Mouse (Mus musculus): ENCODE results near the gene Tob2. TPM values are rescaled to one million over a fixed set of nuclear protein-coding genes. Genes with fewer than 3 reads are reported as not detected.

Tob2 gene
- polyA plus RNA-seq, 1 experiment from 2014 or later: 11.1 TPM

DNA sequence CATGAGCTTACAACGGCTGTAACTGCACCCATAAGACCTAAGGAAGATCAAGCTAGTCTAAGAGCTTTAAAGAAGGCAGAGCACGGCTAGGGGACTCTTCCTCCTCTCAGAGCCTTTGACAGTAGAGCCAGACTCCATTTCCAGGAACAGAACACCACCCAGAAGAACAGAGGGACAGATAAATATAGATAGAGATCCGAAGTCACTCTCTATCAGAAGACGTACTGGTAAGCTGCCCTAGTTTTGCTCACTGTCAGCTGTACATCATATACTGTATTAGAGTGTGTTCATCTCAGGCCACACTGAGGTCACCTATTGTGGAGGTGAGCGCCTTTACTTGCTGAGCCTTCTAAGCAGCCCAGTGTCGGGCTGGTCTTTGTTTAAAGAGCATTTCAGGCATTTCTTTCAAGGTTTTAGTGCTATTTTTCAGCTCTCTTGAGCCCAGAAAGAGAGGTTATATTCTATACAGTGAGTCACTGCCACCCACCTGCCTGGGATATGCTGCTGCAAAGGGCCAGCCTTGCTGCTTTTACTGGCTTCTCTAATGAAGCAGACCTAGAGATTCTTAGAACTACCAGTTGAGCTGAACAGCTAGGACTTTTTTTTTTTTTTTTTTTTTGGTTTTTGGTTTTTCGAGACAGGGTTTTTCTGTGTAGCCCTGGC lies 32.7 kb upstream of the Tob2 start:
- no peaks in the 10 kb centered on the region for H3K9me3 ChIP-seq (replicated peaks; ENCODE audit: control insufficient read depth, low read length)
- no peaks in the 10 kb centered on the region for H3K4me1 ChIP-seq (ENCODE audit: control insufficient read depth, insufficient read depth, low read length)
- H3K4me2 ChIP-seq (ENCODE audit: low read length): no peak overlapping the region
- no peak overlapping the region for H3K27ac ChIP-seq (ENCODE audit: low read depth, low read length)
- no peak overlapping the region for H3K4me3 ChIP-seq (ENCODE audit: low read depth, low read length)
- H3K27me3 ChIP-seq (replicated peaks; ENCODE audit: control insufficient read depth, insufficient read depth, low read length): no peaks in the 10 kb centered on the region
- H3K36me3 ChIP-seq (ENCODE audit: control insufficient read depth, insufficient read depth, low read length): peaks cover 66% of the 10 kb centered on the region
- WGBS: 91% methylated on average over 7 of the region's 7 CpGs
- DNase-seq (ENCODE audit: low spot score) (no peak), ATAC-seq (no peak)
- no peak overlapping the region for H3K9ac ChIP-seq (ENCODE audit: low read length)

DNA sequence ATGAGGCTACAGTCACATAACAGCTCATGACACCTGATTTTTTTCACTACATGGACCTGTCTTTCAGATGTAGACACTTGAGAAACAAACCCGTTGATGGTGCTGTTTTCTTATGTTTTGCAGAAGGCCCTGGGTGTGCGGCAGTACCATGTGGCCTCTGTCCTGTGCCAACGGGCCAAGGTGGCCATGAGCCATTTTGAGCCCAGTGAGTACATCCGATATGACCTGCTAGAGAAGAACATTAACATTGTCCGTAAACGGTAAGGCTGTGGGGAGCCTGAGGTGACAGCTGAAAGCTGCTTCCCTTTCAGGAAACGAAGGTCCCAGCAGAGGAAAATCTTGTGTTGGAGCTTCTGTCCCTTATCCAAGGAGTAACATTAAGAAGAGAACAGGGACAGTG lies 30.6 kb upstream of the Tob2 start:
- no peak overlapping the region for H3K4me3 ChIP-seq (ENCODE audit: low read depth, low read length)
- DNase-seq (ENCODE audit: low spot score) (no peak), ATAC-seq (no peak)
- H3K27ac ChIP-seq (ENCODE audit: low read depth, low read length): no peak overlapping the region
- H3K4me2 ChIP-seq (ENCODE audit: low read length): no peak overlapping the region
- no peaks in the 10 kb centered on the region for H3K4me1 ChIP-seq (ENCODE audit: control insufficient read depth, insufficient read depth, low read length)
- no peaks in the 10 kb centered on the region for H3K27me3 ChIP-seq (replicated peaks; ENCODE audit: control insufficient read depth, insufficient read depth, low read length)
- WGBS: 90% methylated on average over 7 of the region's 7 CpGs
- no peaks in the 10 kb centered on the region for H3K9me3 ChIP-seq (replicated peaks; ENCODE audit: control insufficient read depth, low read length)
- H3K9ac ChIP-seq (ENCODE audit: low read length): no peak overlapping the region
- peaks cover 50% of the 10 kb centered on the region for H3K36me3 ChIP-seq (ENCODE audit: control insufficient read depth, insufficient read depth, low read length)

- Histone ChIP-seq H3K36me3 (ENCODE audit: control insufficient read depth, insufficient read depth, low read length) (peaks cover 39% of the 10 kb centered on the region), H3K9ac (ENCODE audit: low read length) (no peak overlapping the region), H3K4me2 (ENCODE audit: low read length) (no peak overlapping the region), H3K4me3 (ENCODE audit: low read depth, low read length) (no peak overlapping the region), H3K4me1 (ENCODE audit: control insufficient read depth, insufficient read depth, low read length) (no peaks in the 10 kb centered on the region), H3K9me3 (replicated peaks; ENCODE audit: control insufficient read depth, low read length) (no peaks in the 10 kb centered on the region), H3K27me3 (replicated peaks; ENCODE audit: control insufficient read depth, insufficient read depth, low read length) (no peaks in the 10 kb centered on the region), H3K27ac (ENCODE audit: low read depth, low read length) (no peak overlapping the region)
- DNase-seq (ENCODE audit: low spot score): no peak
- no peak for ATAC-seq
- 92% methylated on average over 6 of the region's 6 CpGs for WGBS
These were observed 28.4 kb upstream of the Tob2 start for GRCm38 (mm10) chr15:81886795-81887550.

DNA sequence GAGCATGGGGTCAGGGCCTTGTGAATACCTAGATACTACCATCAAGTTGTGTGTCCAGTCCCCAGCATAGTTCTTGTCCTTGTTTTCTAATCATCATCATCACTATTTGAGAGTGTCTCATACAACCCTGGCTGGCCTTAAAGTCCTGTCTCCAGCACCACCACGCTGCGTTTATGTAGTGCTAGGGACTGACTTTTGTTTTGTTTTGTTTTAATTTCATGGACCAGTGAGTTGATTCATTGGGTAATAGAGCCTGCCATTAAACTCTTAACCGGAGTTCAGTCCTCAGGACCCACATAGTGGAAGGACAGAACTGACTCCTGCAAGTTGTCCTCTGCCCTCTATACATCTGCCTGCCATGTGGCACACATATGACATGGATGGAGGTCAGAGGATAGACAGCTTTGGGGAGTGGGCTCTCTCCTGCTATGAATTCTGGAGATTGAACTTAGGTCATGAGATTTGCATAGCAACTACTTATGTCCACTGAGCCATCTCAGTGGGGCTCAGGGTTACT lies 26.9 kb upstream of the Tob2 start:
- Histone ChIP-seq H3K4me3 (ENCODE audit: low read depth, low read length) (no peak overlapping the region), H3K36me3 (ENCODE audit: control insufficient read depth, insufficient read depth, low read length) (peaks cover 27% of the 10 kb centered on the region), H3K9me3 (replicated peaks; ENCODE audit: control insufficient read depth, low read length) (no peaks in the 10 kb centered on the region), H3K4me1 (ENCODE audit: control insufficient read depth, insufficient read depth, low read length) (peaks cover 7% of the 10 kb centered on the region), H3K27me3 (replicated peaks; ENCODE audit: control insufficient read depth, insufficient read depth, low read length) (no peaks in the 10 kb centered on the region), H3K4me2 (ENCODE audit: low read length) (no peak overlapping the region), H3K9ac (ENCODE audit: low read length) (no peak overlapping the region), H3K27ac (ENCODE audit: low read depth, low read length) (no peak overlapping the region)
- 64% methylated on average over 3 of the region's 3 CpGs for WGBS
- ATAC-seq: no peak
- no peak for DNase-seq (ENCODE audit: low spot score)

- no peak overlapping the region for H3K4me3 ChIP-seq (ENCODE audit: low read depth, low read length)
- no peak overlapping the region for H3K9ac ChIP-seq (ENCODE audit: low read length)
- H3K4me2 ChIP-seq (ENCODE audit: low read length): no peak overlapping the region
- no peak for ATAC-seq
- no peaks in the 10 kb centered on the region for H3K9me3 ChIP-seq (replicated peaks; ENCODE audit: control insufficient read depth, low read length)
- no peak overlapping the region for H3K27ac ChIP-seq (ENCODE audit: low read depth, low read length)
- peaks cover 25% of the 10 kb centered on the region for H3K4me1 ChIP-seq (ENCODE audit: control insufficient read depth, insufficient read depth, low read length)
- H3K27me3 ChIP-seq (replicated peaks; ENCODE audit: control insufficient read depth, insufficient read depth, low read length): no peaks in the 10 kb centered on the region
- DNase-seq (ENCODE audit: low spot score): no peak
- H3K36me3 ChIP-seq (ENCODE audit: control insufficient read depth, insufficient read depth, low read length): 0 out of 2 replicates have a peak, but pooled peaks cover 5% of the 10 kb centered on the region
- WGBS: 99% methylated on average over 3 of the region's 3 CpGs
These were observed 23.8 kb upstream of the Tob2 start for GRCm38 (mm10) chr15:81882348-81882747.

DNA sequence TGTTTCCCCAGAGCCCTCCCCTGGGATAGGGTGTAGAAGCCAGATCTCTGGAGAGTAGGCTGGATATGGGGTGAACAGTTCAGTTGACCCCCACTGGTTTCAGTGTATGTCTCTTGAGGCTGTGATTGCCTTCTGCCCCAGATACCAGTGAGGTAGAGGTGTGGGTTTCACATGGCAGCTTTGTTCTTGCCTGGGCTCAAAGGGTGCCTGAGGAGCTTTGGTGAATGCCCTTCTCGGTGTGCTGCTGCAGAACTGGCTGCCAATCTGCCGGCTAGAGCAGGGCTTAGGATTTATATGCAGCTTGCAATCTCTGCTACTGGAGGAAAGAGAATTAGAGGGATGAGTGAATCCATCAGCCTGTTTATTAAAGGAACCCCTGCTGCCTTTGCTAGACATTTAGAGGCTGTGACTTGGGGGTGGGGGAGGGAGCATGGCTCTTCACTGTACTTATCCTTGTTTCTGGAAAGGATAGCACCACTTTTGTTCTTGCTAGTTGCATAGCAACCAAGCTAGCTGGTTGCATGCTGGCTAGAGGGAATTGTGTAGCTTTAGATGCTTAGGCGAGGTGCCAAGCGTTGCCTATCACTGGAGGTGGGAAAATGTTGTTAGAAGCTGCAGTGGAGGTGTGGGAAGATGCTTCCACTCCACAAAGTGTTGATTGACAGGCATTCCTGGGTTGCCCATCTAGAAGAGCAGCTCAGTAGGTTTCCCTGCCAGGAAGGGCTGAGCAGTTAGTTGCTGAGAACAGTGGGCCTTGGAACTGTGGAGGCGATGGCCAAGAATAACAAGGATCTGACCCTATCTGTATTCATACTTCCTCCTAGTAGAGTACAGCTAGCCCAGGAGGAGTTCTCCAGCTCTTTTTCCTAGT lies 21.2 kb upstream of the Tob2 start:
- 16% methylated on average over 5 of the region's 5 CpGs for WGBS
- ATAC-seq (peak; percentile 88), DNase-seq (ENCODE audit: low spot score) (peak; percentile 92)
- no peaks in the 10 kb centered on the region for H3K36me3 ChIP-seq (ENCODE audit: control insufficient read depth, insufficient read depth, low read length)
- H3K27me3 ChIP-seq (replicated peaks; ENCODE audit: control insufficient read depth, insufficient read depth, low read length): no peaks in the 10 kb centered on the region
- peaks cover 25% of the 10 kb centered on the region for H3K4me1 ChIP-seq (ENCODE audit: control insufficient read depth, insufficient read depth, low read length)
- no peaks in the 10 kb centered on the region for H3K9me3 ChIP-seq (replicated peaks; ENCODE audit: control insufficient read depth, low read length)
- peak overlapping the region; percentile 95 for H3K27ac ChIP-seq (ENCODE audit: low read depth, low read length)
- no peak overlapping the region for H3K4me3 ChIP-seq (ENCODE audit: low read depth, low read length)
- H3K4me2 ChIP-seq (ENCODE audit: low read length): peak overlapping the region; percentile 41
- peak overlapping the region; percentile 9 for H3K9ac ChIP-seq (ENCODE audit: low read length)

DNA sequence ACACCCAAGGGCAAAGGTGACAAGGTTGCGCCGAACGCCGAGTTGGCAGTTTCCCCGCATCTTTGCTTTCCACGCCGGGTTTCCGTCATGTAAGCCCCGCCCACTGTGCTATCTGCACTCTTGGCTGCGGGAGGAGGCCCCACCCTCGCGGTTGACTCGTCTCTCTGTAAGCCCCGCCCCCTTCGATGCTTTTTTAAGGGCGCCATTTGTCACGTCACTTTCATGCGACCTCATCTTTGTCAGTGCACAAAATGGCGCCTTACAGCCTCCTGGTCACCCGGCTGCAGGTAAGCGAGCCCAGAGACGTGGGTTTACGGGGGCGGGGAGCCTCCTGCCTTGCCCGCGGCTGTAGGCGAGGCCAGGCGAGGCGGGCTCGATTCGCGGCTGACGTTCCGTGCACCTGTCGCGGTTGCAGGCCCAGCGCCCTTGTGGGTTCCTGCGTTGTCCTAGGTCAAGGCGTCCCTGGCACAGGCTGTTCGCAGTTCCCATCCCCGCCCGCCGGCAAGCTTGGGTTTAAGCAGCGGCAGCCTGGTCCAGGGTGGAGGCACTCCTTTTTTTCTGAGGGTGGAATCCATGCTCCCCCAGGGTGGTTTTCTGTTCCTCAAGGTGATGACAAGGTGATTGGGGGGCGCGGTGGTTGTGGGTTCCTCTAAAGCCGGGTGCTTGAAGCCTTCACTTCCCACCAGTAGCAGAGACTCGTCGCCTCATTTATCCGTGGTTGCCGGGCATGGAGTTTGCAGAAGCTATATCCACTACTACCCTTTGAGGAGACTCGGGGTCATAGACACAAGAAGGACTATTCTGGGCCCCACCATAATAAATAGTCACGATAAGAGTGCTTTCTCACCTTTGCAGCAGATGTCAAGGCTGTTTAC lies 13.9 kb upstream of the Tob2 start, which contains the start of gene Aco2:
TSS of gene Aco2 (plus strand) at position 48 of the 875 bp plus-strand sequence.
- H3K4me1 ChIP-seq (ENCODE audit: control insufficient read depth, insufficient read depth, low read length): peaks cover 8% of the 10 kb centered on the region
- WGBS: under 1% methylated on average over 53 of the region's 53 CpGs

More for the DNA sequence above, 13.9 kb upstream of the Tob2 start, which contains the start of gene Aco2:
- peaks cover 30% of the 10 kb centered on the region for H3K36me3 ChIP-seq (ENCODE audit: control insufficient read depth, insufficient read depth, low read length)
- H3K27me3 ChIP-seq (replicated peaks; ENCODE audit: control insufficient read depth, insufficient read depth, low read length): no peaks in the 10 kb centered on the region
- H3K27ac ChIP-seq (ENCODE audit: low read depth, low read length): peak within 1 kb of the TSS; percentile 98
- peak within 1 kb of the TSS; percentile 95 for H3K4me3 ChIP-seq (ENCODE audit: low read depth, low read length)
- H3K9ac ChIP-seq (ENCODE audit: low read length): peak within 1 kb of the TSS; percentile 85
- DNase-seq (ENCODE audit: low spot score) (peak; percentile 99), ATAC-seq (peak; percentile 87)
- H3K9me3 ChIP-seq (replicated peaks; ENCODE audit: control insufficient read depth, low read length): no peaks in the 10 kb centered on the region
- H3K4me2 ChIP-seq (ENCODE audit: low read length): peak within 1 kb of the TSS; percentile 89
